Mouse (Mus musculus) kidney, adult 2 months (tissue): ENCODE measurements around the gene Usp10.

Source experiments
- CTCF ChIP-seq: fragments of 200-500 bp; conservative IDR thresholded peaks from 2 replicates; pipeline ENCODE4 v1.5.1; 2011; ENCODE audit warnings: low read depth, mild to moderate bottlenecking, control low read depth, low read length, moderate library complexity, mixed read lengths; ENCODE audit not compliant: insufficient read depth, insufficient read length
- POLR2A ChIP-seq: fragments of 200-500 bp; IDR thresholded peaks from one replicate; pipeline ENCODE4 v1.6.1; 2011; ENCODE audit warnings: low read depth, low read length, control low read depth

GRCm38 (mm10) chr8:119964859-119965258 is 54.7 kb downstream of the Usp10 start:
- TF ChIP-seq POLR2A (no peak), CTCF (no peak)
